Mouse (Mus musculus): ENCODE measurements around the gene Peg10.

The Peg10 gene

DNA sequence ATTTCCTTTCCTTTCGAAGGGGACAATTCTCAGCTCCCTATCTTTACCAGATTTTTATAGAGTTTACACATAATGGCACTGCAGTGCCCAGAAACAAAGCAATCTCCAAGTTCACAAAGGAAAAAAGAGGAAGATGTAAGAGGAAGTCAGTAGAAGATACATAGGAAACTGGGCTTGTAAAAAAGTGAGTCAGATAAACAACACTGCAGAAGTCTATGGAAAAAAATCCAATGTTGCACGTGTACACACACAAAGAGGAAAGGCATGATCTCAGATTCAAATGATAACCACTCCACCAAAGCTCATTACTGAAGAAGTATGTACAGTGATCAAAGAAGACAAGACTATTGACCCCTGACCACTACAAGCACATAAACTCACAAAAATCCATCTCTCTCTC lies 51.3 kb downstream of the Peg10 start:
- no peaks in the 10 kb centered on the region for H3K36me3 ChIP-seq (ENCODE audit: control insufficient read depth, insufficient read depth, low read length, poor library complexity, severe bottlenecking)
- no peak for DNase-seq (ENCODE audit: low read depth, low spot score)
- H3K27me3 ChIP-seq (ENCODE audit: control insufficient read depth, insufficient read depth, low read length, poor library complexity, severe bottlenecking): no peaks in the 10 kb centered on the region

GRCm38 (mm10) chr6:4799359-4799758 lies 52.3 kb downstream of the Peg10 start:
- Histone ChIP-seq H3K36me3 (ENCODE audit: control insufficient read depth, insufficient read depth, low read length, poor library complexity, severe bottlenecking) (no peaks in the 10 kb centered on the region), H3K27me3 (ENCODE audit: control insufficient read depth, insufficient read depth, low read length, poor library complexity, severe bottlenecking) (no peaks in the 10 kb centered on the region)
- no peak for DNase-seq (ENCODE audit: low read depth, low spot score)

GRCm38 (mm10) chr6:4806981-4807380 lies 59.9 kb downstream of the Peg10 start:
- Histone ChIP-seq H3K36me3 (ENCODE audit: control insufficient read depth, insufficient read depth, low read length, poor library complexity, severe bottlenecking) (no peaks in the 10 kb centered on the region), H3K27me3 (ENCODE audit: control insufficient read depth, insufficient read depth, low read length, poor library complexity, severe bottlenecking) (no peaks in the 10 kb centered on the region)
- no peak for DNase-seq (ENCODE audit: low read depth, low spot score)
